Mouse (Mus musculus) thymus, adult 2 months (tissue): Measurements from ENCODE around the gene Ephx3. TPM values are rescaled to one million over a fixed set of nuclear protein-coding genes. Genes with fewer than 3 reads are reported as not detected.

ENCODE experiments used
- DNase-seq: peaks from one replicate; pipeline ENCODE4 v3.0.0; 2021
- H3K27ac ChIP-seq: fragments of 200-500 bp; 2 replicates; pipeline ENCODE4 v1.5.1; 2012; ENCODE audit warnings: low read length, control low read depth; ENCODE audit not compliant: control insufficient read depth, insufficient read depth
- H3K27me3 ChIP-seq: fragments of 200-500 bp; 2 replicates; pipeline ENCODE4 v1.6.1; 2012; ENCODE audit warnings: mild to moderate bottlenecking, low read length, moderate library complexity, mixed read lengths; ENCODE audit not compliant: control insufficient read depth, insufficient read depth
- H3K36me3 ChIP-seq: fragments of 200-500 bp; 2 replicates; pipeline ENCODE4 v1.6.1; 2012; ENCODE audit warnings: mild to moderate bottlenecking, low read length, moderate library complexity; ENCODE audit not compliant: control insufficient read depth, insufficient read depth
- H3K4me1 ChIP-seq: fragments of 200-500 bp; replicated peaks from 2 replicates; pipeline ENCODE4 v1.6.1; 2012; ENCODE audit warnings: low read length; ENCODE audit not compliant: control insufficient read depth, insufficient read depth
- H3K4me3 ChIP-seq: fragments of 200-500 bp; 2 replicates; pipeline ENCODE4 v1.5.1; 2012; ENCODE audit warnings: mild to moderate bottlenecking, low read length, control low read depth, moderate library complexity; ENCODE audit not compliant: control insufficient read depth, insufficient read depth
- CTCF ChIP-seq: fragments of 200-500 bp; IDR thresholded peaks from 2 replicates; pipeline ENCODE4 v1.5.1; 2012; ENCODE audit warnings: mild to moderate bottlenecking, control low read depth, low read length, moderate library complexity, borderline replicate concordance; ENCODE audit not compliant: control insufficient read depth, poor library complexity, insufficient read depth; ENCODE audit errors: extremely low read depth
- POLR2A ChIP-seq: fragments of 200-500 bp; IDR thresholded peaks from 2 replicates; pipeline ENCODE4 v1.6.1; 2012; ENCODE audit warnings: mild to moderate bottlenecking, low read length, control low read depth, moderate library complexity; ENCODE audit not compliant: control insufficient read depth, poor library complexity, insufficient read depth; ENCODE audit errors: extremely low read depth
- WGBS: fragments of 180-500 bp; shearing (Covaris S2); methylation state at CpG from one replicate; pipeline ENCODE4 v1.1.7; 2018; 5-methylcytosine and 5-hydroxymethylcytosine counted together
- polyA plus RNA-seq: library from polyadenylated mRNA; depleted of rRNA; stranded (reverse); fragments of >200 nt; gene quantifications from 2 replicates; pipeline ENCODE4 v1.2.3, GENCODE M21; 2012

Ephx3 gene
- polyA plus RNA-seq, 1 experiment, result 2.0 TPM

GRCm38 (mm10) chr17:32209752-32210151, 20.4 kb upstream of the Ephx3 start:
- Histone ChIP-seq H3K27ac (no peak overlapping the region), H3K36me3 (peaks cover 86% of the 10 kb centered on the region), H3K4me3 (no peak overlapping the region), H3K4me1 (no peaks in the 10 kb centered on the region), H3K27me3 (no peaks in the 10 kb centered on the region)
- WGBS, result 61% methylated on average over 3 of the region's 3 CpGs
- peak; percentile 59 for DNase-seq
- TF ChIP-seq CTCF (peak; percentile 88), POLR2A (no peak)

DNA sequence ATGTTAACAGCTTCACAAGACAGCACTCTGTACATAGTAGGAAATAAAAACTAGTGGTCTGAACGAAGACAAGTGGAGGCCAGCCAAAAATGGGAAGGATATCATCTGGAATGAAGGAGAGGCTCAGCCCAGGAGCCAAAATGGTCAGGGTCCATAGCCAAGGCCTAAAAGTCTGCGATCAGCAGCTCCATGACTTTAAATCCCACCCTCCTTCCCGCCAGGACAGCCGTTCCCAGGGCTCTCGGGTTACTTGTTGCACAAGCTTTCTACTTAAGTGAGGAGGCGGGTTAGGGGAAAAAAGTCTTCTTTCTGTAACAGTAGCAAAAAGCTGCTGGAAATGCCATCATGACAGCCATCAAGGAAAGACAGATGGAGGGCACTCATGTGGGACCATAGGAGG, 19.8 kb upstream of the Ephx3 start:
- H3K4me1 ChIP-seq, result no peaks in the 10 kb centered on the region
- WGBS, result 85% methylated on average over 6 of the region's 6 CpGs
- H3K27me3 ChIP-seq, result no peaks in the 10 kb centered on the region
- TF ChIP-seq POLR2A (no peak), CTCF (no peak)
- no peak for DNase-seq
- no peak overlapping the region for H3K27ac ChIP-seq
- H3K4me3 ChIP-seq, result no peak overlapping the region
- peaks cover 86% of the 10 kb centered on the region for H3K36me3 ChIP-seq

DNA sequence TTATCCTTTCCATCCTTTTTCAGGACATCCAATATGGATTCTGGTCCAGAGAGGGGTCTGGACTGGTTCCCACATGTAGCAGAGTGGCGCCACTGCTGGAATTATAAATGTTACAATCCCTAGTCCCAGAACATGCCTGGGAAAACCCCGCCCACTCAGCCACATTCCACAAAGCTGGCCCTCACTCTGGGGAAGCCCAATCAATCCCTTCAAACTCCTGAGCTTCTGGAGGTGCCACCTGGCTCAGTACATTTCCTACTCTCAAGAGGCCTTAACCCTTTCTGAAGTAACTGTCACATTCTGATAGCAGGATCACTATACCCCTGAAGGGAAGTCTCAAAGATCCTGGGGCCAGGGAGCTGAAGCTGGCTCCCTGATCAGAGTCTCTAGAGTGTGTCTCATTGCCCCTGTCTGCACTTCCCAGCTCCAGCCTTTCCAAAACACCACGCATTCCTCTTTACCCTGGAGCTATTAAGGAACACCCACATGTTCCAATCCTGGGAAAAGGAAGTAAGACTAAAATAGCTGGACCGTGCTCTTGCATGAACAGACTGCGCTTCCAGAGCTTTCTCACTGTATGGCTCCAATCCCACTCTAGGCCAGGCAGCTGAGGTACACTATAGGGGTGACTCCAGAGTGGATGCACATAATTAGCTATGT, 18.4 kb upstream of the Ephx3 start:
- no peaks in the 10 kb centered on the region for H3K4me1 ChIP-seq
- DNase-seq, result no peak
- TF ChIP-seq CTCF (no peak), POLR2A (no peak)
- H3K36me3 ChIP-seq, result peaks cover 74% of the 10 kb centered on the region
- no peak overlapping the region for H3K4me3 ChIP-seq
- WGBS, result 92% methylated on average over 5 of the region's 5 CpGs
- H3K27me3 ChIP-seq, result no peaks in the 10 kb centered on the region
- no peak overlapping the region for H3K27ac ChIP-seq

- DNase-seq, result no peak
- Histone ChIP-seq H3K4me3 (no peak overlapping the region), H3K27me3 (no peaks in the 10 kb centered on the region), H3K27ac (no peak overlapping the region), H3K4me1 (peaks cover 11% of the 10 kb centered on the region; the same call in 1 of the 2 replicates), H3K36me3 (peaks cover 77% of the 10 kb centered on the region)
- WGBS, result 97% methylated on average over 3 of the region's 3 CpGs
- TF ChIP-seq CTCF, result no peak
- TF ChIP-seq POLR2A, result no peak
These were observed 16.0 kb upstream of the Ephx3 start for GRCm38 (mm10) chr17:32205345-32205744.

DNA sequence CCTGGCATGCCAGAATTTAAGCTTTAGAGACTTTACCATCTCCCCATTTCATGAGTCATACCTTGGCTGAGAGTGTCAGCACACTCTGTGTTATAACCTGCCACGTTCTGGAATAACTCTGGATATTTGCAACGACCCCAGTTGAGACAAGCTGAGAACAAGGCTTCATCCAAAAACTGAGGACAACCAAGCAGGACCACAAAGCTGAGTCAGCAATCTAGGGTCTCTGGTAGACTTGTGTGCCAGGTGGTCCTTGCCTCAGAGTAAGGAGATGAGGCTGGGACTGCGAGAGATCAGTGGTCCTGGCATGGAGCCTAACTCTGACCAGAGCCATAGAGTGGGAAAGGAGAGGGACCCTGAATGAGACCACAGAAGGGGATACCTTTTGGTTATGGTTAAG, 13.6 kb upstream of the Ephx3 start:
- peaks cover 79% of the 10 kb centered on the region for H3K36me3 ChIP-seq
- H3K27me3 ChIP-seq, result no peaks in the 10 kb centered on the region
- TF ChIP-seq CTCF (no peak), POLR2A (no peak)
- WGBS, result 83% methylated on average over 3 of the region's 3 CpGs
- H3K4me3 ChIP-seq, result no peak overlapping the region
- no peak for DNase-seq
- H3K4me1 ChIP-seq, result peaks cover 11% of the 10 kb centered on the region; the same call in 1 of the 2 replicates
- H3K27ac ChIP-seq, result no peak overlapping the region

DNA sequence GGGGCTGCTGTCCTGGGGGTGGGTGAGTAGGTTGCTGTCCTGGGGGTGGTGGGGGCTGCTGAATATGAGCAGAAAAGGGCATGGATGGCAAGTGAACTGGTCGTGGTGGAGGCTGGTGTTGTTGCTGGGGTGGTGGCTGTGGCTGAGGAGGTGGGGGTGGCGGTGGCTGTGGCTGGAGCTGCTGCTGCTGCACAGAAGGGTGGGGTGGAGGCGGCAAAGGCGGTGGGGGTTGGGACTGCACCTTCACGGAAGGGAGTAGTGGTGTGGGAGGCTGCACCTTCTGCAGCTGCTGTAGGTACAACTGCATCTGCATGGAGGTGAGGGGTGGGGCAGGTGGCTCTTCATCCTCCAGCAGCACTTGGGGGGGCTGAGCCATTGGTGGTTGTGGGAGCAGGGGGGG, 11.7 kb upstream of the Ephx3 start:
- Histone ChIP-seq H3K27ac (peak overlapping the region; percentile 29; the same call in 1 of the 2 replicates), H3K27me3 (no peaks in the 10 kb centered on the region), H3K36me3 (peaks cover 82% of the 10 kb centered on the region), H3K4me3 (no peak overlapping the region), H3K4me1 (peaks cover 11% of the 10 kb centered on the region; the same call in 1 of the 2 replicates)
- peak; percentile 54 for DNase-seq
- WGBS, result 31% methylated on average over 5 of the region's 5 CpGs
- TF ChIP-seq CTCF, result no peak

DNA sequence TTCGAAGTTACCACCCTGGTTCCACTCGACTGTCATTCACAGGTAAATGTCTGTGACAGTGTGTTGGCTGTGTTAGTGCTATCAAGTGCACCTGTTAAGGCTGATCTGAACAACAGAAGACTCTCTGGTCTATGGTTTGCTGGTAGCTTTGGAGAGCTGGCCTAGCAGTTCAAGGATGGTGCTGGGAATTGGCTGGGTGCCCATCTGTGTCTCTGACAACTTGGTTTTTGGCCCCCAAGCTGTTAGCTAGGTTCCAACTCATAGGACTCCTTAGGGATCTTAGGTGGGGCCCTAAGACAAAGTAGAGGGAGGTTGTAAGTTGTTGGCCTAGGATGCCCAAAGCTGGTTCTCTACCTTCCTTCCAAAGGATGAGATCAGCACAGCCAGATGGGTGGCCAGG, 10.4 kb upstream of the Ephx3 start:
- H3K27me3 ChIP-seq, result no peaks in the 10 kb centered on the region
- WGBS, result 85% methylated on average over 2 of the region's 2 CpGs
- TF ChIP-seq CTCF (no peak), POLR2A (no peak)
- H3K27ac ChIP-seq, result no peak overlapping the region
- no peak for DNase-seq
- H3K36me3 ChIP-seq, result peaks cover 77% of the 10 kb centered on the region
- H3K4me1 ChIP-seq, result peaks cover 16% of the 10 kb centered on the region
- no peak overlapping the region for H3K4me3 ChIP-seq
